Mouse (Mus musculus) liver, embryonic 15.5 days (tissue): Measurements from ENCODE around the gene Mylk. TPM values are rescaled to one million over a fixed set of nuclear protein-coding genes. Genes with fewer than 3 reads are reported as not detected.

Experiments used
- ATAC-seq: fragments of 200-750 bp; cut with Nextera tagmentation; 2 replicates; pipeline ENCODE4 v1.8.0; 2017; ENCODE audit warnings: moderate number of reproducible peaks, mild to moderate bottlenecking, moderate library complexity; ENCODE audit not compliant: insufficient read depth
- H3K27ac ChIP-seq: fragments of 300-500 bp; sonication (generic); replicated peaks from 2 replicates; pipeline ENCODE4 v1.5.1; 2015; ENCODE audit warnings: mild to moderate bottlenecking, inconsistent platforms
- H3K27me3 ChIP-seq: fragments of 300-500 bp; sonication (generic); 2 replicates; pipeline ENCODE4 v1.6.1; 2015; ENCODE audit warnings: mild to moderate bottlenecking, inconsistent platforms
- H3K36me3 ChIP-seq: fragments of 300-500 bp; sonication (generic); replicated peaks from 2 replicates; pipeline ENCODE4 v1.6.1; 2015; ENCODE audit warnings: moderate library complexity, mild to moderate bottlenecking, inconsistent platforms
- H3K4me1 ChIP-seq: fragments of 300-500 bp; sonication (generic); replicated peaks from 2 replicates; pipeline ENCODE4 v1.6.1; 2015; ENCODE audit warnings: inconsistent platforms
- H3K4me2 ChIP-seq: fragments of 300-500 bp; sonication (generic); 2 replicates; pipeline ENCODE4 v1.6.1; 2015; ENCODE audit warnings: moderate library complexity, mild to moderate bottlenecking, inconsistent platforms
- H3K4me3 ChIP-seq: fragments of 300-500 bp; sonication (generic); replicated peaks from 2 replicates; pipeline ENCODE4 v1.5.1; 2015; ENCODE audit warnings: mild to moderate bottlenecking, inconsistent platforms
- H3K9ac ChIP-seq: fragments of 300-500 bp; sonication (generic); 2 replicates; pipeline ENCODE4 v1.6.1; 2015; ENCODE audit warnings: moderate library complexity, mild to moderate bottlenecking, inconsistent platforms
- H3K9me3 ChIP-seq: fragments of 300-500 bp; sonication (generic); replicated peaks from 2 replicates; pipeline ENCODE4 v1.6.1; 2016; ENCODE audit warnings: inconsistent platforms
- WGBS: fragments of 180-500 bp; shearing (Covaris S2); methylation state at CpG from one replicate; pipeline ENCODE4 v1.1.7; 2015; ENCODE audit warnings: mixed read lengths; ENCODE audit not compliant: insufficient replicate concordance; 5-methylcytosine and 5-hydroxymethylcytosine counted together
- polyA plus RNA-seq: library from polyadenylated mRNA; unstranded; fragments of >200 nt; fragmentation: Nextera tagmentation; extraction: Ambion mirVana; gene quantifications from 2 replicates; pipeline ENCODE4 v1.2.1, GENCODE M21; 2015

Gene Mylk
- polyA plus RNA-seq, 1 experiment from 2014 or later: 4.4 TPM

DNA sequence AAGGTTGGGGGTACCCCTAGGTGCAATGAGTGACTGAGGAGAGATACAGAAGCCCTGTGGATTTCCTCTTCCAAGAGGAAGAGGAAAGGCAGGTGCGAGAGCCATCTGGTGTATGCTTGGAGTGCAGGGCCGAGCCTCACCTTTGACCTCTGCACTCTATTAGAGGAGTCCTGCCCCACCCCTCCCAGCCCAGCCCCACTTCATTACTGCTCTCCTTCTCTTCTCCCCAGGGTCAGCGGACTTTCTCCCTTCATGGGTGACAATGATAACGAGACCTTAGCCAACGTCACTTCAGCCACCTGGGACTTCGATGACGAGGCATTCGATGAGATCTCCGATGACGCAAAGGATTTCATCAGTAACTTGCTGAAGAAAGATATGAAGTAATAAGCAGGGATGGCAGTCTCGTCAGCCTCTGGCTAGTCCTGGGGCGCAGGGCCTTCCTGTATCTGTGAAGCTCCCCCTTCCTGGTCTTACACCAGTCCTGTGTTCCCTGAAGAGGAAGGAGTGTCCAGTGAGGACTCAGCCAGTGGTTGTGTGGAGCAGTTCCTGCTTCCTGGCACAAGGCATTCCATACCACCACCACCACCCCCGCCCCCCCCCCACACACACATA is 241.3 kb downstream of the Mylk start:
- H3K4me1 ChIP-seq: no peaks in the 10 kb centered on the region
- H3K9me3 ChIP-seq: no peaks in the 10 kb centered on the region
- 62% methylated on average over 13 of the region's 13 CpGs for WGBS
- H3K27me3 ChIP-seq: no peaks in the 10 kb centered on the region
- H3K27ac ChIP-seq: no peak overlapping the region
- no peak overlapping the region for H3K4me3 ChIP-seq
- no peaks in the 10 kb centered on the region for H3K36me3 ChIP-seq
- H3K4me2 ChIP-seq: no peak overlapping the region
- H3K9ac ChIP-seq: no peak overlapping the region
- no peak for ATAC-seq

DNA sequence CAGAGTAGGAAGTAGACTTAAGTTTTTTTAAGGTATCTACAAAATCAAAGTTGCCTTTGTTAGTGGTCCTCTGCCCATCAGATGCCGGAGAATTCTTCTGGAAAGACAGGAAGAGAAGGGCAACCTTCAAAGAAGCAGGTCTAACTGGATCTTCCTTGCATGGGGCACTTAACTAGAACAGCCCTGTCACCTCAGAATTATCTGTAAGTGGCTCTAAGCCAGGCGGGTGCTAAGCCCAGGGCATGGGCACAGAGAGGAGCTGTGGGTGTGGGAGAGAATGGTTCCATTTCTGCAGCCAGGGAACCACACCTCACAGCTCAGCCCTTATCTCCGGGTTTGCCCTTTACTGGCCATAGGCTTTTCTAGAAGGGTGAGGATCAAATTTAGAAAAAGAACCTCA is 246.4 kb downstream of the Mylk start:
- no peaks in the 10 kb centered on the region for H3K9me3 ChIP-seq
- H3K4me1 ChIP-seq: 0 out of 2 replicates have a peak, but pooled peaks cover 6% of the 10 kb centered on the region
- H3K27ac ChIP-seq: no peak overlapping the region
- no peak for ATAC-seq
- H3K4me2 ChIP-seq: no peak overlapping the region
- no peaks in the 10 kb centered on the region for H3K36me3 ChIP-seq
- H3K9ac ChIP-seq: no peak overlapping the region
- H3K27me3 ChIP-seq: no peaks in the 10 kb centered on the region
- H3K4me3 ChIP-seq: no peak overlapping the region
- WGBS: 54% methylated on average over 3 of the region's 3 CpGs

DNA sequence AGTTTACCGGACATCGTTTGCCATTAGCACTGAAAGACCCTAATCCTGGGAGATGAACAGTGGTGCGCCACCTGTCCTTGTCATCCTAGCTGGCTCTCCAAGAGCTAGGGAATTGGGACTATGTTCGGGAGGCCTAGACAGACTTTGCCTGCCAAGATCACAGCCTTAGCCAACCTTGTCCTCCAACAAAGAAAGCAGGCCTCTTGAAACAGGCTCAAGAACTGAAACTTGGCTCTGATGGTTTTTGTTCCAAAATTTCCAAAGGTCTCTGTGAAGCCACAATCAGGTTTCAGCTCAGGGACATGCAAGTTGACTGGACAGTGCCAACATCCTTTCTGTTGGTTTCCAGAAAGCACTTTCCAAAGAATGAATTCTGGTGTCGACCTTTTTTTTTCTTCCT is 247.8 kb downstream of the Mylk start:
- ATAC-seq: no peak
- 70% methylated on average over 5 of the region's 5 CpGs for WGBS
- no peak overlapping the region for H3K9ac ChIP-seq
- no peaks in the 10 kb centered on the region for H3K9me3 ChIP-seq
- H3K4me2 ChIP-seq: no peak overlapping the region
- no peaks in the 10 kb centered on the region for H3K36me3 ChIP-seq
- H3K4me3 ChIP-seq: no peak overlapping the region
- H3K27me3 ChIP-seq: no peaks in the 10 kb centered on the region
- no peak overlapping the region for H3K27ac ChIP-seq
- 0 out of 2 replicates have a peak, but pooled peaks cover 6% of the 10 kb centered on the region for H3K4me1 ChIP-seq

DNA sequence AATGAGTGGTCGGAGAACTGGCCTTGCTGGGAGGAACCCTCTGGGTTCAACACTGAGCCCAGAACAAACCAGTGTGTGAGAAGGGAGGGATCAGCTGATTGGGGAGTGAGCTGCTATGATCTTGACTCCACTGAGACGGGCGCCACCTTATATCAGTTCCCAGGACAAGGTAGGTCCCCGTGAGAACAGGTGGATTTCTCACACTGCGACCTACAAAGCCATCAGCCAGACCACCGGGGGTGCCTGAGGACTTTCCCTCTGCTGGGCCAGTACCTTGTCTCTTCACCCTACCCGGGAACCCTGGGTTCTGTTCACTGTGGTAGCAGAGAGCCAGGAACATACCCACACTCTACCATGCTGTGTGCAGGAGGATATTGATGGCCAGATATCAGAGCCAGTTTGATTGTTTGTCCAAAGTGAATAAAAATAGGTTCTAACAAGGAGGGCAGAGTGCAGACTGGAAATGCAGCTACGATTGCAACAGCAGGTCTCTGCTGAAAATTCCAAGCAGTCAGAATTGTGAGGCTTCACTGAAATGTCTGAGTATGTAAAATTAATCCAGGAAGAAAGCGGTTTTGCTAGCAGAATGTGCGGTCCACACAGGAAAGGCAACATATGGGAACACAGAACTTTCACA is 248.8 kb downstream of the Mylk start:
- Histone ChIP-seq H3K4me3 (no peak overlapping the region), H3K4me2 (no peak overlapping the region), H3K4me1 (0 out of 2 replicates have a peak, but pooled peaks cover 6% of the 10 kb centered on the region), H3K9me3 (no peaks in the 10 kb centered on the region), H3K36me3 (no peaks in the 10 kb centered on the region), H3K27me3 (no peaks in the 10 kb centered on the region), H3K27ac (no peak overlapping the region), H3K9ac (no peak overlapping the region)
- WGBS: 60% methylated on average over 10 of the region's 10 CpGs
- ATAC-seq: no peak

DNA sequence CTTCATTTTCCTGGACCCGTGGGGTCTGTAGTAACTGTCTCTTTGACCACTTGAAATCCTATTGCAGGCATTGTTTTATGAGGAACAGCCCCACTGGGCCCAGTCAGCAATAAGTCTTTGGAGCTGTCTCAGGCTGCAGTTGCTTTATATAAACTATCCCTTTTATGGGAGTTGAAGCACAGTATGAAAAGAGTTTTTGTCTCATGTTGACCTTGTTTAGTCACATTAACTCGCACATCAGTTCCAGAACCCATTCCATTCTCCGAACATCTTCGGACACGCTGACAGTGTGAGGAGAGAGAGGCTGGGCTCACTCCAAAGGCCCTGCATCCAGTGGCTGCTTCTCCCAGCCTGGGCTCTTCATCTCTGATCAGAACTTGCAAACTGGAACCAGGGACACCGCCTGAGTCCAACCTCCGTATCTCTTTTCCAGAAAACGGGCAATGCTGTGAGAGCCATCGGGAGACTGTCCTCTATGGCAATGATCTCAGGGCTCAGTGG is 249.7 kb downstream of the Mylk start:
- Histone ChIP-seq H3K4me2 (no peak overlapping the region), H3K4me3 (no peak overlapping the region), H3K27ac (no peak overlapping the region), H3K9me3 (no peaks in the 10 kb centered on the region), H3K27me3 (no peaks in the 10 kb centered on the region), H3K36me3 (no peaks in the 10 kb centered on the region), H3K4me1 (0 out of 2 replicates have a peak, but pooled peaks cover 6% of the 10 kb centered on the region), H3K9ac (no peak overlapping the region)
- WGBS: 78% methylated on average over 9 of the region's 9 CpGs
- ATAC-seq: no peak

DNA sequence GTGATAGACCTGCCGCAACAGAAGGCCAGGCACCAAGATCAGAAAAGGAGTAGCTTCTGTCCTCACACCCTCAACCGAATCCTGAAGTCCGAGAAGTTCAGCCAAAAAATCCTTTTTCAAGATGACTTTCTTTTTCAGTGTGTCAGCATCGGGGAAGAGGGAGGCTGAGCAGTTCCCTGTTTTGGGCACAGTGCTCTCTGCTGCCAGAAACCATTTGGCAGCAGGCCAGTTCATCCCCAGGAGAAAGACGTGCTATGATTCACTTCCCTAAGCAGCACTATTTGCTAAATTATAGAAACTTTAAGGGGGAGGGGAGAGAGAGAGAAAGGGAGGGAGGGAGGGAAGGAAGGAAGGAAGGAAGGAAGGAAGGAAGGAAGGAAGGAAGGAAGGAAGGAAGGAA is 251.1 kb downstream of the Mylk start:
- no peak overlapping the region for H3K9ac ChIP-seq

DNA sequence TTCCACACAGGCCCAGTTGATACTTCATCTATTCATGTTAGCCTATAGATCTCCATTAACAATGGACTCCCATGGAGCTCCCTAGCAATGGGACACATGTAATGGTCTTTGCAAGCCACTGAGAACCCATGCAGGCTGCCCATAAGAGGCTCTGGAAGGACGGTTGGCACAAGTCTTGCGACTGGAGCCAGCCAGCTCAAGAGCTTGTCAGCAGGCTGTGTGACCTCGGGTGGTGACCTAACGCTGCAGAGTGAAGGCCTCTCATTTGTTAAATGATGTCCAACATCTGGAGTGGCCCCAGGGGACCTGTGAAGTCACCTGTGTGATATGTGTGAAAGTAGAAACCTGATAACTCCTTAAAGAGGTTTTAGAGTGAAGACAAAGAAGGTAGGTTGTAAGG is 252.0 kb downstream of the Mylk start:
- Histone ChIP-seq H3K36me3 (no peaks in the 10 kb centered on the region), H3K9me3 (no peaks in the 10 kb centered on the region), H3K4me2 (no peak overlapping the region), H3K27ac (no peak overlapping the region), H3K4me1 (0 out of 2 replicates have a peak, but pooled peaks cover 6% of the 10 kb centered on the region), H3K27me3 (peaks cover 8% of the 10 kb centered on the region; the same call in 1 of the 2 replicates), H3K4me3 (no peak overlapping the region), H3K9ac (no peak overlapping the region)
- WGBS: 52% methylated on average over 4 of the region's 4 CpGs
- ATAC-seq: no peak

More for the DNA sequence above, 251.1 kb downstream of the Mylk start:
- no peak overlapping the region for H3K27ac ChIP-seq
- no peaks in the 10 kb centered on the region for H3K36me3 ChIP-seq
- ATAC-seq: no peak
- WGBS: 54% methylated on average over 5 of the region's 5 CpGs
- H3K4me3 ChIP-seq: no peak overlapping the region
- H3K27me3 ChIP-seq: peaks cover 3% of the 10 kb centered on the region; the same call in 1 of the 2 replicates
- H3K4me1 ChIP-seq: 0 out of 2 replicates have a peak, but pooled peaks cover 6% of the 10 kb centered on the region
- H3K9me3 ChIP-seq: no peaks in the 10 kb centered on the region
- H3K4me2 ChIP-seq: no peak overlapping the region

DNA sequence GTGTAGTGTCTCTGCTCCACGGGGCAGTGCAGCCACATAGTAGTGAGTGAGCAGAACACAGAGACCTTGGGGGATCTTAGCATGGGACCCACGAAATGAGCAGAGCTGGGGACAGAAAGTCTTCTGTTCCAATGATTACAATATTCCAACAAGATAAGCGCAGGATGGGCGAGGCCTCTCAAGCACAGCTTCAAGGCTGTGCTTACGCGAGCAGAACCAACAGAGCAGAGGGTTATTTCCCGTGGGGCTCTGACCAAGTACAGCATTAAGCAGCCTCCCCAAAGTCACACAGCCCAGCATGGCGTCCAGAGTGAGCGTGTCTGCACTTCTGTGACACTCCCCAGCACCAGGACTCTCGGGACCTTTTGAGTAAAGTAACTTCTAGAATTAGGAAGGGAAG is 252.6 kb downstream of the Mylk start:
- H3K27ac ChIP-seq: no peak overlapping the region
- H3K27me3 ChIP-seq: peaks cover 8% of the 10 kb centered on the region; the same call in 1 of the 2 replicates
- H3K4me2 ChIP-seq: no peak overlapping the region
- H3K36me3 ChIP-seq: no peaks in the 10 kb centered on the region
- H3K9me3 ChIP-seq: no peaks in the 10 kb centered on the region
- WGBS: 53% methylated on average over 10 of the region's 10 CpGs
- no peak for ATAC-seq
- H3K4me1 ChIP-seq: 0 out of 2 replicates have a peak, but pooled peaks cover 6% of the 10 kb centered on the region
- H3K4me3 ChIP-seq: no peak overlapping the region
- H3K9ac ChIP-seq: no peak overlapping the region

DNA sequence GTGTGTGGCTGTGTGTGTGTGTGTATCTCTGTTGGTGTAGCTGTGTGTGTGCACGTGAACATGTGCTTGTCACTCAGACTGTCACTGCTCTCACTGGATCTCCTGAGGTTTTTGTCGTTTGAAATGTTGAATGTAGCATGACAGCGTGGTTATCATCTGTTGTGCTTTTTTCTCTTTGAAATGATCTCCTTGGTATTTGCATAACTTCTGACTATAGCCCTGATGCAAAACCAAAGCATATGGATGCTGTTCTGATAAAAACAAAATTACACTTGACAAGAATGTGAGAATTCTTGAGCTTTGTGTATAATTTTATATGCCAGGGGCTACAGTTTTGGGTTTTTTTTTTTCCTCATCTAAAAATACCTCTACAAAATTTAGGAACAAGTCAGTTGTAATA is 254.0 kb downstream of the Mylk start:
- H3K27me3 ChIP-seq: peaks cover 8% of the 10 kb centered on the region; the same call in 1 of the 2 replicates
- ATAC-seq: no peak
- H3K4me1 ChIP-seq: no peaks in the 10 kb centered on the region
- no peak overlapping the region for H3K4me3 ChIP-seq
- no peaks in the 10 kb centered on the region for H3K9me3 ChIP-seq
- H3K9ac ChIP-seq: no peak overlapping the region
- no peak overlapping the region for H3K4me2 ChIP-seq
- no peaks in the 10 kb centered on the region for H3K36me3 ChIP-seq
- 60% methylated on average over 3 of the region's 3 CpGs for WGBS
- H3K27ac ChIP-seq: no peak overlapping the region

DNA sequence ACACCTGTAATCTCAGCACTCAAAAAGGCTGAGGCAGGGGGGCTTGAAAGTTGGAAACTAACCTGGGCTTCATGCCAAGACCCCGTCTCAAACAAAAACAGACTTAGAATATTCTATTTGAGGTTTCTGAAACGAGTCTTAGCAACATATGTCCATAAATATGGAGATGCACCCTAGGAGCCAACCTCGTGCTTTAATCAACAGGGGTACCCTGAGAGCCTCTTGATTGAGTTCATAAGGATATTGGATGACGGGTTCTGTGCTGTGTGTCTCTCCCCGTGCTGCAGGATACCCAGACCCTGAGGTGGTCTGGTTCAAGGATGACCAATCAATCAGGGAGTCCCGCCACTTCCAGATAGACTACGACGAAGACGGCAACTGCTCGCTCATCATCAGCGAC is 255.0 kb downstream of the Mylk start:
- no peak for ATAC-seq

DNA sequence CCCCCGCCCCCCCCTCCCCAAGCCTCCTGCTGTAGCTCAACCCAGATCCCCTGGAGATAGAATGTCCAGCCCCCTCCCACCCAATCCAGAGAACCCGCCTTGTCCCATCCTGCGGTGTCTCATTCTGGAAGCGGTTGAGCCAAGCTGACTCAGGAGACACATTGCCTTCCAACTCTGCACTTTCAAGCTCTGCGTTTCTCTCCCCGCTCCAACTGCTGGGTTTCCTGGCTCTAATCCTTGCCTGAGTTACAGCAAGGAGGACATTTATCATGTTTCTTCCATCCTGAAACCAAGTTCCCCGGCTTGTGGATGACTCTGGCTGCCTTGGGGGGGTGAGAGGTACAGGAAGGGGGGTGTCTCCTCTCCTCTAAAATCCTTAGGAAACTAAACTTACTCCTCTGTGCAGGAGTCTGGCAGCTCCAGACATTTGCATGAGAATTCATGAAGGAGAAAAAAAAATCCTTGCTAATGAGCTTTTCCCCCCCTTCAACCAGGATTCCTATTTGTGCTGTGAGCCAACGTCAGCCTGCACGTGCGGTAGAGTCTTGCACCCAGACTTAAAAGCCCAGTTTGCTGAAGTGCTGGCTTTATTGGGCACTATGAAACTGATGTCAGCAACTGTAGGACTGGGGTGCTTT is 256.0 kb downstream of the Mylk start:
- H3K9me3 ChIP-seq: no peaks in the 10 kb centered on the region
- H3K36me3 ChIP-seq: no peaks in the 10 kb centered on the region
- no peak for ATAC-seq
- no peak overlapping the region for H3K27ac ChIP-seq
- no peak overlapping the region for H3K4me2 ChIP-seq
- 27% methylated on average over 10 of the region's 10 CpGs for WGBS
- H3K4me3 ChIP-seq: no peak overlapping the region
- no peaks in the 10 kb centered on the region for H3K4me1 ChIP-seq
- H3K27me3 ChIP-seq: peaks cover 8% of the 10 kb centered on the region; the same call in 1 of the 2 replicates
- no peak overlapping the region for H3K9ac ChIP-seq

More for the DNA sequence above, 255.0 kb downstream of the Mylk start:
- H3K4me1 ChIP-seq: no peaks in the 10 kb centered on the region
- H3K4me2 ChIP-seq: no peak overlapping the region
- no peak overlapping the region for H3K4me3 ChIP-seq
- H3K27me3 ChIP-seq: peaks cover 8% of the 10 kb centered on the region; the same call in 1 of the 2 replicates
- no peaks in the 10 kb centered on the region for H3K36me3 ChIP-seq
- H3K27ac ChIP-seq: no peak overlapping the region
- 50% methylated on average over 11 of the region's 11 CpGs for WGBS
- no peaks in the 10 kb centered on the region for H3K9me3 ChIP-seq
- H3K9ac ChIP-seq: no peak overlapping the region
